Mouse (Mus musculus): ENCODE results near the gene Prkar1b.

The Prkar1b gene

DNA sequence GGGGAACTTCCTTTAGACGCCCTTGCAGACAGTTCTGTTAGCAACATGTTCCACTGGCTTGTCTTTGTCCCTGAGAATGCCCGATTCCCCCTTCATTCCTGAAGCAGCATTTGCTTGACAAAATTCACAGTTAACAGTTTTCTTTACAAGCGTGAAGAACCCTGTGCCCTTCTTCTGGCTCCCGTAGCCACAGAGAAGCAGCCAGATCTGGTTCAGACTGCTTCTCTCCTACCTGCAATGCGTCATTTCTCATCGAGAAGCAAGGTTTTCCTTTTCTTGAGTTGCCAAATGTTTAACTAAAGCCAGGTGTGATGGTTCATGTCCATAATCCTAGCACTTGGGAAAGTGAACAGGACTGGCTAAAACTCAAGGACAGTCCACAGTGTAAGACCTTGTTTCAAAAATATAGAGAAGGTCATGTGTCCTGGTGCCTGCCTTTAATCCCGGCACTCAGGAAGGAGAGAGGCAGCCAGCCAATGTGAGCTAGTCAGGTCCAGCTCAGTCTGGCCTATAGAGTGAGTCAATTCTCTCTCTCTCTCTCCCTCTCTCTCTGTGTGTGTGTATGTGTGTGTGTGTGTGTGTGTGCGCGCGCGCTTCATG lies 3.2 kb downstream of the Prkar1b start:
- in situ Hi-C loops (cut with MboI, MseI): no loop called here

DNA sequence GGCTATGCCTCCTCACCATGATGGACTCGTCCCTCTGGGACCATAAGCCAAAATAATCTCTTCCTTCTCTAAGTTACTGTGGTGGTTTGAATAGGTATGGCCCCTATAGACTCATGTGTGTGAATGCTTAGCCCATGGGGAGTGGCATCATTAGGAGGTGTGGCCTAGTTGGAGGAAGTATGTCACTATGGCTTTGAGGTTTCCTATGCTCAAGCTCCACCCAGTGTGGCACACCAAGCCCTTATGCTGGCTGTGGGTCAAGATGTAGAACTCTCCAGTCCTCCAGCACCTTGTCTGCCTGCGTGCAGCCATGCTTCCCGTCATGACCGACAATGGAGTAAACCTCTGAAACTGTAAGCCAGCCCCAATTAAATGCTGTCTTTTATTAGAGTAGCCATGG lies 4.1 kb downstream of the Prkar1b start:
- in situ Hi-C loops (cut with MboI, MseI): no loop called here

DNA sequence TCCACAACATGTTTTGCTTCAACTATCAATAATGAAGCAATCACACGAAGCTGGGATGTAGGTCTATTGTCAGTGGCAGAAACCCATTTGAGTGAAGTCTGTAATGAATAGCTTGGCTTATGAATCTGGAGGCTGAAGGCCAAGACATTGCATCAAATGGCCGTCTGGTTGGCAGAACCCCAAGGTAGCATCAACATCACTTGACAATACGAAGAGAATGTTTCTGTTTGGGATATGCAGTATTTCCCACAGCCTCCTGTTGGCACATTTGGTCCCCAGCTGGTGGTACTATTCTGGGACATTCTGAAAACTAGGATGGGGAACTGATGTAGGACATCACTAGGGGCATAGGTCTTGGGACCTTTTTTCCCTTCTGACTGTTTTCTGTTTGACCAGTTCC lies 5.9 kb downstream of the Prkar1b start:
- in situ Hi-C loops (cut with MboI, MseI): no loop called here

DNA sequence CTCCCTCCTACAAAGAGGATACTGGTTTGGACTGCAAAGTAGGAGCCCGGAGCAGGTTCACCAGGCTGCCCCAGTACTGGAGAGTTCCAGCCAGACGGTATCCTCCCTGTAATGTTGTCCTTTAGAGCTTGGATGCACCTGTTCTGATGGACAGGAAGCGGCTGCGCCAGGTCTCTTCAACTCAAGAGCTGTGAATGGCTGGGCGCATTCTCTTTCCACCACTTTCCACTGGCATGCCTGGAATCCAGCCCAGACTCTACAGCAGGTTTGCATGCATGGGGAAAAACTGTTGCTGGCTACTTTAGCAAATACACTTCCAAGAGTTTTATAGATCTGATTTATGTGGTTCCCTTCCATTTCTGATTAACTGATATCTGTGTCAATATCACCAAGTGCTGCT lies 8.5 kb downstream of the Prkar1b start:
- in situ Hi-C loops (cut with MboI, MseI): no loop called here

DNA sequence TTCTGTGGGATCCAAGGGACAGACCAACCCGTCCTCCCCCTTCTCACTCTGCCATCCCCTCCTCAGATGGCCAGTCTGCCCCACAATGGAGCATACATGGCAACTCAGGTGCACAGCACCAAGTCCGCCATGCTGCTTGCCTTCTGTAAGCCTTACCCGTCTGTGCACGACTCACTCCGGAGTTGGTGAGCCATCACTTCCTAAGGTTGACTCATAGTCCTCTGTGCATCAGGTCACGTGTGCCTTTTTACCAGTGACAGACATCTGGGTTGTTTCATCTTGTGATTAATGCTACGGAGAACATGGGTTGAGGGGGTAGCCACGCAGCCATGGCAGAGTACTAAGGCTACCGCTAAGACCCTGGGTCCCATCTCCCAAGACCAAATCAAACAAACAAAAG lies 9.2 kb downstream of the Prkar1b start:
- in situ Hi-C loops (cut with MboI, MseI): no loop called here

DNA sequence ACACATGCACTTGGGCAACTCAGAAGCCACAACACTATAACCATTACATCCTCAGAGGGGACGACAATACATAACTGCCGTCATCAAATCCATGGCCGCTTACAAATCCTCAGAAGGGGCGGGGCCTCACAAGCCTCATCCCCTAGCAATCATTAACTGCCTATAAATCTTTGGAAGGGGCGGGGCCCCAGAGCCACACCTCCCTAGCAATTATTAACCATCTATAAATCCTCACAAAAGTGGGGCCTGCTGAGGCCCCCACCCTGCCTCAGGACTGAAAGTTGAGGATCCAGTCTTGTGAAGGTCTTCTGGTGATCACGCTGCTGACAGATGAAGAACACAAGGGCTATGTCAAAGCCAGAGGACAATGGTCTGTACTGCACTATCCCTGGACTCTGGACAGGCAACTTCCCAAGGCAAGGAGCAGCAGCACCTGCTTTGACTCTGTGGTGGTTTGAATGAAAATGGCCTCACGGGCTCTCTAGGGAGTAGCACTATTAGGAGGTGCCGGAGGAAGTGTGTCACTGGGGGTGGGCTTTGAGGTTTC lies 10.8 kb downstream of the Prkar1b start:
- in situ Hi-C loops (cut with MboI, MseI): no loop called here

DNA sequence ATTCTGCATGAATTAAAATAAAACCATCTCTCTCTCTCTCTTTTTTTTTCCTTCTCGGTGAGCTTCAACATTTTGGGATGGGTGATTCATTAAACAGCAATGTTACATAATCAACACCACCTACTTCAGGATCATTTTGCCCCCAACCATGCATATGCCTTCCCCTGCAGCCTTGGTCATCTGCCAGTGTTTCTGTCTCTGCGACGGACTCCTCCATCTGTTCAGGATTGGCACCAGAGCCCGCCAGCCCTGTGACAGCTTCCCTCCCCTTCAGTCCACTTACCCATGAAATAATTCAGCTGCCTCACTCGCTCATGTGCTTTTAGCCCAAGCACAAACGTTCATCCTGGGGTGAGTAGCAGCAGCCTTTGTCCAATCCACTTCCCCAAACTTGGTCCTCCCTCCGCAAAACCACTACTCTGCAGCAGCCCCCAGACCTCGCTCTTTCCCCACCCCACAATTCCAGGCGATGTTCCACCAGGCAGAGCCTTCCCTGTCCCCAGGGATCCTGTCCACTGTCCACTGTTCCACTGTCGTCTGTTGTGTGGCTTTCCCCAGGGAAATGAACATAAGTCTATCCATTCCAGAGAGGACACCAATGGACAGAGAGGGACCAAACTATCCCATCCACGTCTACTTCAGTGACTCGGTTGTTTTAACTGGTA lies 11.4 kb downstream of the Prkar1b start:
- in situ Hi-C loops (cut with MboI, MseI): no loop called here

DNA sequence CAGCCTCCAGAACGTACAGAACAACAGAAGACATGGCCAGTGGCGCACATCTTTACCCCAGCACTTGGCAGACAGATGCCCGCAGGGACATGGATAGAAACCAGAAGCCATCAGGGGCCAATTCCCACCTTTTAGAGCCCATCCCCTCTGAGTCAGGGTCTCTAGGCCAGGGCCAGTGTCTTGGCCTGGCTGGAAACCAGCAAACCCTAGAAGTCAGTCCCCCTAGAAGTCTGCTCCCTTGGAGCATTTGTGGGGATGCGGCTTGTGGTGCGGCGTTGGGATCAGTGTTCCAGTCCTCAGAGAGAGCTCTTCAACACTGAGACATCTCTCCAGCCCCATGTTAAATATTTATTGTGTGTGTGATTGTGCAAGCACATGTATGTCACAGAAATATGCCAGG lies 12.6 kb downstream of the Prkar1b start:
- in situ Hi-C loops (cut with MboI, MseI): no loop called here

DNA sequence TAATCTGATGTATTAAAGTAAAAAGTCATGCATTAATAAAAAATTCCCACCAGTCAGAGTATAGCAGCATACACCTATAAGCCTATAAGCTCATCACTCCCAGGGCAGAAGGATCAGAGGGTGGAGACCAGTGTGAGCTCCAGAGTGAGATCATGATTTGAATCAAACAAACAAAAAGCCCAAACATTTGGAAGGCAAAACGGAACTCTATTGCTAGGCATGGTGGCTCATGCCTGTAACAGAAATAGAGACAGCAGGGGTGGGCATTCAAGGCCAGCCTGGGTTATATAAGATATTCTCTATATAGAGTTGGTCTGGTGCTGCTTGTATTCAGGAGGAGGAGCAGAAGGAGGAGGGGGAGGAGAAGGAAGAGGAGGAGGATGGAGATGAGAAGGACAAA lies 13.5 kb downstream of the Prkar1b start:
- in situ Hi-C loops (cut with MboI, MseI): no loop called here

DNA sequence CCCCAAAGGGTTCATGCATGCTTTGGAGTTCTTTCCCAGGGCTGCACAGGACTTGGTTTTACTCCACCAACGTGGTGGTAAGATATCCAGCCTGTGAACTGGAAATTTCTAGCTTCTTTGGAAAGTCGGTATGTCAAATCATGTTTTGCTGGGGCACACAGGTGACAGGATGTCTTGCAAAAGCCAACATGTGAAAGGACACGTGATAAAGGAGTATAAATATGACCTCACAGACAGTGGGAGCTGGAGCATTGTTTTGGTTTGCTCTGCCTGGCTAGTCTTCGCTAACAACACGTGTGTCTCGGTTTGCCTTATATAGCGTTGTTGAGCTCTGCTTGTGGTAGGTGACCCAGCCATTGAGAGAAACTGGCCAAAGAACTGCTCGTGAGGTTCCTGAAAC lies 15.3 kb downstream of the Prkar1b start:
- in situ Hi-C loops (cut with MboI, MseI): no loop called here

DNA sequence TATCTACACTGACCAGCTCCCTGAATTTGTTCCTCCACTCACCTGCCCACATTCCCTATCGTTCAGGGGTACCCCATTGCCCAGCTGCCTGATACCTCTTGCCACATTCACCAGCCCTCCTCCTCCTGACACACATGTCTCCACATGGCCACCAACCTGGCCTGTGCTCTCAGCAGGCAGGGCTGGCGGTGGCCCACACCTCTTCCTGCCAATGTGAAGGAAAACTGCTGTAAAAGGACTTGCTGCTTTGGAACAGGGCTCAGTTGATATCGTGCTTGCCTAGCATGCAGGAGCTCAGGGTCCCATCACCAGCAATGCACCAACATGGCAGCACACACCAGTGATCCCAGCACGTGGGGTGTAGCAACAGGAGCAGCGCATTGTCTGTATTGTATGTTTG lies 19.4 kb downstream of the Prkar1b start:
- in situ Hi-C loops (cut with MboI, MseI): no loop called here

DNA sequence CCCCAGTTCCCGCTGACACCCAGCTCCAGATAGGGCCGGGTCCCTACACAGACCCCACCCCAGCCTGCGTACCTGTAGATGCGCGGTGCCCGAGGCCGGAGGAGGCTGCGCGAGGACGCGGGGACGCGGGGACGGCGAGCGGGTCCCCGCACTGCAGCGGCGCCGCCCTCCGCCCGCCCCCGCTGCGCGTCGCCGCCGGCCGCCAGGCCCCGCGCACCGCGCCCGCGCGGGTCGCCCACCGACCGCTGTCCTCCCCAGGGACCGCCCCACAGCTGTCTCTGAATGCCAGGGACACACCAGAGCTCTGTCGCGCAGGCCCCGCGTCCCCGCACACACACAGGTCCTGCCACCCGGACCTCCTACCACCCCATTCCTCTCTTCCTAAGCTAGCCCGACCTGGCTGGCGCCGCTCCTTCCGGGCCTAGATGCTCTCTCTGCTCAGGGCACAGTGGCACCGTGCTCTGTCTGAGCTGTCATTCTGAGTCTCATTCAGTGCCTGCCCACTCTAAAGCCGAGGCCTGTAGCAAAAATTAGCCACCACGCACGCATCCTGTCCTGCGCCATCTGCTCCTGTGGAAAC lies 20.1 kb downstream of the Prkar1b start:
- in situ Hi-C loops (cut with MboI, MseI): no loop called here

DNA sequence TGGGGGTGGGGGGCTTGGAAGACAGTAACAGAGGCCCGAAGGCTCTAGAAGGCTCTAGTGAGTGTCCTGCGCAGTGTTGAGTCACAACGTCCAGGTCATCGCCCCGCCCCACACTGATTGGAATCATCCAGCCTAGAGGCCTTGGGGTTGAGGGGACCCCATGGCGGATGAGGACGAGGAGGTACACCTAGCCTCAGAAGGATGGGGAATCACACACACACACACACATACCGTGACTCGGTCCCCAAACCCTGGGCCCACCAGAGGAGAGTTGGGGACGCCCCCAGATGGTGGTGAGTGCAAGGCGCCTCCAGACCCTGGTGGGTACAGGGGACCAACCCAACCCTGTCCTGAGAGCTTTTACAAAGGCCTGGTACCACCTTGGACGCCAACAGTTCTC lies 20.7 kb downstream of the Prkar1b start:
- in situ Hi-C loops (cut with MboI, MseI): no loop called here

DNA sequence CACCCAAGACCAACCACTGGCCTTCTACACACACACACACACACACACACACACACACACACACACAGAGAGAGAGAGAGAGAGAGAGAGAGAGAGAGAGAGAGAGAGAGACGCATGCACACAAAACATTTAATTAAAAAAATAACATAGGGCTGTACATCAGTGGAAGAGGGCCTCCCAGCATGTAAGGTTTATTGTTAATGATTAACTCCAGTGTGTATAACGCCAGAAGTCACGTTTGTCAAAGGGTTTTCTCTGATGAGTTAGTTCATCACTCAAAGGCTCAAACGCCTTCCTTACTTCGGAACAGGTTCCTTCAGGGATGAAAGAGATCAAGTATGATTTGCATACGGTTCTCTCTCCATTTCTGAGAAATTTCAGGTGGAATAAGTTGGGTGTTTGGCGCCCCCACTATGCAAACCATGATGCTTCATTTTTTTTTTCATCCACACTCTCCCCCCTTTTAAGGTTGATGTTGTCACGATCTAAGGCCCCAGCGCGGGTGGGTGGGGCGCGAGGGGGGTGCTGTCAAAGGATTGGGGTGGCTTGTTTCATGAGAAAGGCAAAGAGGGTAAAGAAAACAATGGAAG lies 21.2 kb downstream of the Prkar1b start:
- in situ Hi-C loops (cut with MboI, MseI): no loop called here

DNA sequence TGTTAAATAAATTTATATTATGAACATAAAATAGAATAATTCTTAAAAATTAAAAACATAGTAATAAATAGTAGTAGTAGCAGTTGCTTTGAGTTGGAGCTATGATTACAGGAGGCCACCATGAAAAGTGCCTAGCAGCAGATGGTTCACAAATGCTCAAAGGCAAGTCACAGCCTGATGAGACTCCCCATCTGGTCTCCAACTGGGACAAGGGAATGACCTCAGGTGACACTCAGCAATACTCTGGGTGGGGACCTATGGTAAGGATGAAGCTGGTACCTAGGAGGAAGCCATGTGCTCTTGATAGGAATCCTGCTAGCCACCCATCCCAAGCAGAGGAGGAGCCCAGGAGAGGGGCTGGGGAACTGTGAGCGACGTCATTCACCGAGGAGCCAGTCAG lies 24.1 kb downstream of the Prkar1b start:
- in situ Hi-C loops (cut with MboI, MseI): no loop called here

DNA sequence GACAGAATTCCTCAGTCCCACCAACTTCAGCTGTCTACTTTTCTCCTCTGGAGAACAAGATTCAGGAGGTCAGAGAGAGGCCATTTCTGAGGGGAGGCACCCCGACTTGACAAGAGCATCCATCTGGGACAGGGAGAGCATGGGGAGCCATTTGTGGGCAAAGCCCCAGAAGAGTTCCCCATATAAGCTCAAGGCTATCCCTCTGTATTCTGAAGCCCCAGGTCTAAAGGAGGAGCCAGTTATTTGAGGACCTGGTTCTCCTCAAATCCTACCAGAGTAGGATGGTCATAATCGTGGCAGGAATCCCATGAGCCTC lies 30.9 kb downstream of the Prkar1b start:
- in situ Hi-C loops (cut with MboI, MseI): no loop called here

DNA sequence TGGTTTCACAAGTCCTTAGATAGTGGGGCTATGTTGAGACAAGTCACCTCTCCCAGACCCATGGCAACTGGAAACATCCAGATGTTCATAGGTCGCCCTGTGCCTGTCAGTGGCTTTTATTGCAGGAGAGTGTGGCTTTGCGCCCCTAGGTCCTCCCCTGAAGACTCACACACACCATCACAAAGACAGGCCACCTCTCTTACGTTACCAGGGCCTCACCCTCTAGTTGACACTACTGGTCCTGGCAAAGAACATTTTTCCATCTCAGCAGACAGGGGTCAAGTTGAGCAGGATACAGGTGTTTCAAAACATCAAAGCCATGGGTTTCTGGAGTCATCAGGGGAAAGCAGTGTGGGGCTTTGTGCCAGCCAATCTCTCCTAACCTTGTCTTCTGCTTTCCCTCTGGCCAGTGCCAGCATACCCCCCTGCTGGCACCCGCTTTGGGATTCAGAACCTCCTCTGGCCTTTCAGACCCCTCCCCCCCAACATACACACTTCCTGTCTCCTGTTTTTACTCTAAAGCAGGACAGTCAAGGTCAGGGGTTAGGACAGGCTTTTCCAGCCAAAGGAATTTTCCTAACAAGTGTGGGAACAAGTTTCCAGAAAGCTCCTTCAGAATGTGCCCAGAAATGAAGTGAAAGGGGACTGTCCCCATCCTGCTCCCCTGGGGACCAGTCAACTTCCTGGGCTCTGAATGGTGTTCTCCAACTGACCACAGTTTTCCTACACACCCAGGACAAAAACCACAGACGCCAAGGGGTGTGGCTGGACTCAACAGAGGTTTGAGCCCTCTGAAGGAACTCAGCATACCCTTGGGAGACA lies 31.5 kb downstream of the Prkar1b start:
- in situ Hi-C loops (cut with MboI, MseI): no loop called here

DNA sequence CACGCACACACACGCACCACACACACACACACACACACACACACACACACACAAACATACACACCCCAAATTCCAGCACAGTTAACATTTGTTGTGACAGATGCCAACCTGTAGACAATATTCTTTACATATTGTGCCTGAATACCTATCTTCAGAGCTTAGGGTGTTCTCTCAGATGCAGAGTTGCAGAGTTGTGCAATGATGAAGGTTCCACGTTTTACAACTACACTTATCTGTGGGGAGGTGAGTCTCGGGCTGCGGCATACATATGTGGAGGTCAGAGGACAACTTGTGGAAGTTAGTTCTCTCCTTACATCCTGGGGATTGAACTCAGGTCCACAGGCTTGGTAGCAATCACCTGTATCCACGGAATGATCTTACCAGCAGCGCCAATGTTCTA lies 34.3 kb downstream of the Prkar1b start:
- in situ Hi-C loops (cut with MboI, MseI): no loop called here

DNA sequence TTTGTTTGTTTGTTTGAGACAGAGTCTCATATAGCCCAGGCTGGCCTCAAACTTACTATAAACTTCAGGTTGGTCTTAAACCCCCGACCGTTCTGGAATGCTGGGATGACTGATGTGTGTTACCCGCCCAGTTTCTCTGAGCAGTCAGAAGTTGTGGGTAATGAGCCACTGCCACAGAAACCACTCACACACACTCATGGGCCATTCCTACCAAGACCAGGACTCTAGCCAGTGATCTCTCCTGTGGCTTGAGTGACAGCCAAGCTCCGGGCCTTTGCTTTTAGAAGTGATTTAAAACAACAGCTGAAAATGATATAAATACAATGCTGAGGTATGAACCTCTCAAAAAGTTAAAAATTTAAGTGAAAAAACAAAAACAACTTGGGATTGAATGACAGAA lies 34.9 kb downstream of the Prkar1b start:
- in situ Hi-C loops (cut with MboI, MseI): no loop called here

DNA sequence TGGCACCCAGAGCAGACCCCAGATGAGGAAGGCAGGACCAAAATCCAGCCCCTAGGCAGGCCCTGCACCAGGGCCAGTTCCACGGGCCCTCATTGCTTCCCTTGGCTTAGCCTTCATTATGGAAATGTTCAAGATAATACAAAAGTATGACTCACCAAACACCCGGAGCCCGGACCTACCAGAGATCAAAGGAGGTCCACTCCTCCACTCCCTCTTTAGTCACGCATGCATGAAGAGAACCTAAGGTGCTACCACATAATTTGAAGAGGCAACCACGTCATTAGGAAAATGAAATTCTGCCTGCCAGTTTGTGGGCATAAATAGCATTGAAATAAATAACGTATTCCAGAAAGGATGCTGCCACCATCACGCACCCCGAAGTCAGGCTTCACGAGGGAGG lies 37.4 kb downstream of the Prkar1b start:
- in situ Hi-C loops (cut with MboI, MseI): no loop called here

DNA sequence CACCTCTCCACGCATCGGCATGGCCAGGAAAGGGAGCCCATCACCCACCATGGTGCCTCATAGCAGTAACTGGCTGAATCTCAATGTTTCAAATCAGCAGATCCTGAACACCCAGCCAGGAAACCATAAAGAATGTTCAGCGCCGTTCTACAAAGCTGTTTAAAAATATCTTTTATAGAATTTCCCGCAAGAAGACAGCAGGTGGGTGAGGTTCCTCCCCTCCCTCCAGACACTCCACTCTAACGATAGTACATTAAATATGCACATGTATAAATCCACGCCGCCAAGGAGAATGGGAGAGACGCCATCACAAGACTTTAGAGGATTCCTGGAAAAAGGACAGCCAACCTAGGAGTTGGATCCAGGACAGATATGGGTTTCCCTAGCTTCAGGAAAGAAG lies 37.8 kb downstream of the Prkar1b start:
- in situ Hi-C loops (cut with MboI, MseI): no loop called here

DNA sequence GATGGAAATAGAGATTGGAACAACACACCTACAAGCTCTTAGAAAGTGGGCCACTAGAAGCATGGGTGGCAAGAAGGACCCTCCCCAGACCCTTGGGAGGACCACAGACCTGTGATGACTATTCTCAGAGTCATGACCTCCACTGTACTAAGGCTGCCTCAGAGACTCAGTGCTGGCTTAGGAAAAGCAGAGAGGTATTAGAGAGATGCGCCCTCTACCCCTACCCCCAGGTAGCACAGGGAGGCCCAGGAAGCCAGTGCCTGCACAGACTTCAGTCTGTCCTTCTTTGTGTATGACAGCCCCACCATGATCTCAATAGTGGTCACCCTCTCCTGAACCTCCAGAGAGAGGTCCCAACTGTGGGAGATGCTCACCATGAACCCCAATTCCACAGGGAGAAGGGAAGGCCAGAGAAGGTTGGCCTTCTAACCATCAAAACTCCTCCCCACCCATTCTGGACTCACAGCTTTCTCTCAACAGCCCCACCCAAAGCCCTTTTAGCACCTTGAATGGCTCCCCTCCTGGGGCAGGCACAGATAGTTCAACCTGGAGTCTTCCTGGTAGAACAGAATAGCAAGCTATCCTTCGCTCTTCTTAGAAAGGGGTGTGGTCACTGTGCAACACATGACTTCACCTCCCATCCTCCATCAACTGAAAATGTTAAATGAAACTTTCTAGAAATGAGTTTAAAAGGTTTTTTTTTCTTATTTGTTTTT lies 39.5 kb downstream of the Prkar1b start:
- in situ Hi-C loops (cut with MboI, MseI): no loop called here
